Mouse (Mus musculus): ENCODE measurements at regions not wholly inside any gene's neighbourhood (a gene's known extent, or its start where the extent isn't known, plus 50 kb on each side); places are given as distances from the start of the nearest gene placed in this dataset.

DNA sequence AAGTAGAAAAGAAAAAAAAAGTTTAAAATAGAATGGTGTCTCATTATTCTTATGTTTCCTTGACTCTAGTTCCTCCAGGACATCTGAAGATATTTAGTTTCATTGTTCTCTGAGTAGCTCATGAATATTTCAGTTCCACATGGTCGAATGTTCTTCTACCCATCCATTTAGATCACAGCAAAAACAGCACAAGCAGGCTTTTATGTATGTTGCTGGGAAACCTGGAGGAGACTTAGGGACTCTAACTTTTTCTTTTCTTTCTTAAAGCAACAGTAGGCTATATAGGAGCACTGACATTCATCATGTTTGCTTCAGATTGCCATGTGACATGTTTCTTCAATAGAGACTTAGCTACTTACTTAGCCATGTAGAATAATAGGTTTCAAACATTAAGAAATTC is 1504.2 kb downstream of the D3Ertd751e start:
- no peaks in the 10 kb centered on the region for H3K36me3 ChIP-seq (ENCODE audit: control insufficient read depth, insufficient read depth, low read length)
- no peak overlapping the region for H3K9ac ChIP-seq (ENCODE audit: low read length)
- TF ChIP-seq EP300 (optimal IDR thresholded peaks at IDR 0.05) (no peak), CTCF (IDR thresholded peaks at IDR 0.05; ENCODE audit: low read depth) (no peak)
- no peaks in the 10 kb centered on the region for H3K27me3 ChIP-seq (ENCODE audit: control insufficient read depth, insufficient read depth, low read length)
- no peaks in the 10 kb centered on the region for H3K4me1 ChIP-seq (replicated peaks; ENCODE audit: control insufficient read depth, insufficient read depth)
- ATAC-seq (ENCODE audit: low FRiP score, low TSS enrichment): no peak
- no peak overlapping the region for H3K4me2 ChIP-seq (replicated peaks; ENCODE audit: low read depth)
- H3K27ac ChIP-seq (replicated peaks): no peak overlapping the region
- no peak for DNase-seq (ENCODE audit: low spot score)
- H3K9me3 ChIP-seq (ENCODE audit: control insufficient read depth, low read length): no peaks in the 10 kb centered on the region
- H3K4me3 ChIP-seq (ENCODE audit: low read depth, low read length): no peak overlapping the region
- WGBS: 55% methylated on average over 1 of the region's 1 CpGs
